Mouse (Mus musculus) limb, embryonic 11.5 days (tissue): Measurements from ENCODE around the gene March7. TPM values are rescaled to one million over a fixed set of nuclear protein-coding genes. Genes with fewer than 3 reads are reported as not detected.

Experiments
- ATAC-seq: fragments of 200-750 bp; cut with Nextera tagmentation; 2 replicates; pipeline ENCODE4 v1.8.0; 2017; ENCODE audit warnings: low read depth; ENCODE audit not compliant: insufficient number of reproducible peaks, low FRiP score, low TSS enrichment
- DNase-seq: peaks from one replicate; pipeline ENCODE4 v3.0.0-alpha.2; 2015; ENCODE audit warnings: low spot score
- H3K27ac ChIP-seq: fragments of 300-500 bp; sonication (generic); replicated peaks from 2 replicates; pipeline ENCODE4 v1.5.1; 2014; ENCODE audit warnings: low read depth, mild to moderate bottlenecking, low read length
- H3K27me3 ChIP-seq: fragments of 300-500 bp; sonication (generic); 2 replicates; pipeline ENCODE4 v1.6.1; 2014; ENCODE audit warnings: mild to moderate bottlenecking, low read length, mixed read lengths; ENCODE audit not compliant: control insufficient read depth, insufficient read depth
- H3K36me3 ChIP-seq: fragments of 300-500 bp; sonication (generic); 2 replicates; pipeline ENCODE4 v1.6.1; 2014; ENCODE audit warnings: mild to moderate bottlenecking, low read length, moderate library complexity, mixed read lengths; ENCODE audit not compliant: control insufficient read depth, insufficient read depth
- H3K4me1 ChIP-seq: fragments of 300-500 bp; sonication (generic); 2 replicates; pipeline ENCODE4 v1.6.1; 2014; ENCODE audit warnings: low read length, mixed read lengths; ENCODE audit not compliant: control insufficient read depth, insufficient read depth
- H3K4me2 ChIP-seq: fragments of 300-500 bp; sonication (generic); 2 replicates; pipeline ENCODE4 v1.6.1; 2014; ENCODE audit warnings: low read depth, mild to moderate bottlenecking, moderate library complexity; ENCODE audit not compliant: severe bottlenecking
- H3K4me3 ChIP-seq: fragments of 300-500 bp; sonication (generic); 2 replicates; pipeline ENCODE4 v1.5.1; 2014; ENCODE audit warnings: low read depth, low read length
- H3K9ac ChIP-seq: fragments of 300-500 bp; sonication (generic); 2 replicates; pipeline ENCODE4 v1.6.1; 2014; ENCODE audit warnings: mild to moderate bottlenecking, low read length
- H3K9me3 ChIP-seq: fragments of 300-500 bp; sonication (generic); 2 replicates; pipeline ENCODE4 v1.6.1; 2016; ENCODE audit warnings: low read length; ENCODE audit not compliant: control insufficient read depth
- WGBS: fragments of 180-500 bp; shearing (Covaris S2); extraction: QIAGEN DNeasy Blood & Tissue Kit; methylation state at CpG from one replicate; pipeline ENCODE4 v1.1.7; 2014; 5-methylcytosine and 5-hydroxymethylcytosine counted together
- polyA plus RNA-seq: library from polyadenylated mRNA; unstranded; fragments of >200 nt; fragmentation: Nextera tagmentation; extraction: Ambion mirVana; gene quantifications from 2 replicates; pipeline ENCODE4 v1.2.1, GENCODE M21; 2014

March7 gene
- polyA plus RNA-seq, 1 experiment from 2014 or later, result 80.5 TPM

GRCm38 (mm10) chr2:60221954-60222353 lies 12.3 kb downstream of the March7 start:
- no peak overlapping the region for H3K27ac ChIP-seq
- no peaks in the 10 kb centered on the region for H3K36me3 ChIP-seq
- H3K9me3 ChIP-seq, result no peaks in the 10 kb centered on the region
- H3K4me3 ChIP-seq, result no peak overlapping the region
- H3K9ac ChIP-seq, result no peak overlapping the region
- ATAC-seq (no peak), DNase-seq (no peak)
- no peak overlapping the region for H3K4me2 ChIP-seq
- no peaks in the 10 kb centered on the region for H3K27me3 ChIP-seq
- 95% methylated on average over 2 of the region's 2 CpGs for WGBS
- H3K4me1 ChIP-seq, result no peaks in the 10 kb centered on the region

- no peak overlapping the region for H3K4me3 ChIP-seq
- no peak overlapping the region for H3K27ac ChIP-seq
- no peaks in the 10 kb centered on the region for H3K4me1 ChIP-seq
- ATAC-seq, result no peak
- H3K9ac ChIP-seq, result no peak overlapping the region
- no peak overlapping the region for H3K4me2 ChIP-seq
- no peaks in the 10 kb centered on the region for H3K27me3 ChIP-seq
- WGBS, result 81% methylated on average over 1 of the region's 1 CpGs
- H3K9me3 ChIP-seq, result no peaks in the 10 kb centered on the region
- H3K36me3 ChIP-seq, result no peaks in the 10 kb centered on the region
- DNase-seq, result no peak
Measured at GRCm38 (mm10) chr2:60223489-60223888, 13.8 kb downstream of the March7 start.

GRCm38 (mm10) chr2:60228470-60228869 lies 18.8 kb downstream of the March7 start:
- Histone ChIP-seq H3K36me3 (peaks cover 6% of the 10 kb centered on the region; the same call in 1 of the 2 replicates), H3K4me1 (no peaks in the 10 kb centered on the region), H3K27me3 (no peaks in the 10 kb centered on the region), H3K4me3 (no peak overlapping the region), H3K27ac (no peak overlapping the region), H3K4me2 (no peak overlapping the region; the same call in 1 of the 2 replicates), H3K9ac (no peak overlapping the region), H3K9me3 (no peaks in the 10 kb centered on the region)
- ATAC-seq (no peak), DNase-seq (no peak)
- WGBS, result 92% methylated on average over 1 of the region's 1 CpGs

DNA sequence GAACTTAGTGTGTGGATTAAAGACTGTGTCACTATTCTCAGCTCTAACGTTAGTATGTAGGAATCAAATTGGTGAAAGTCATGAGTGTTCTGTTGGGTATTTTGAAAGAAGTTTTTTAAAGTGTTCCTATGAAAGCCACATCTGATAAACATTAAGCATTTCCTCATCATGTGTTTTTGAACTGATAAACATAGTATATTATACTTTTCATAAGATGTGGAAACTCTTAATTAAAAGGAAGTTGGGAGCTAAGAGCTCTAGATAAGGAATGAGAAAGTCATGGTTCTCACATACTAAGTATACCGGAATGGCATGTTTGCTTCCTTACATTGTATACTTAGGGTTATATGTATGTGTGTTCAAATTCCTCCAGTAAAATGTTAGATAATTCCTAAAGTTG lies 20.7 kb downstream of the March7 start:
- WGBS, result 93% methylated on average over 2 of the region's 2 CpGs
- no peak for DNase-seq

DNA sequence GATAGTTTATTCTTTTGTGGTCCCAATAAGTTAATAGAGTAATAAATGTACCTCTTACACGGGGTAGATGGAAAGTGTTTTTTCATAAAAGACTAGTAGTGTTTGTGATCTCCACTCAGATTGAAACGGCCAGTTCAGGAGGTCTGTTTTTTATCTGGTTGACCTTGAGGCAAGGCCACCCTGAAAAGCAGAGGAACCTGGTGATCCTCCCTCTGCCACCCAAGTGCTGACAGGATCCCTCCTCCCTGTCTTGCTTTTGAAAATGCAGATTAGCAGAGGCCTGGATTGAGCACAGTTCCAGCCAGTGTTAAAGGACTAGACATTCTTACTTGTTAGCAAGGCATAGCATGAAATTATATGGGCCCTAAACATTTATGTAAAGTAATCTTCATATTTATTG lies 23.5 kb downstream of the March7 start:
- H3K4me1 ChIP-seq, result no peaks in the 10 kb centered on the region
- no peak overlapping the region for H3K4me3 ChIP-seq
- H3K9ac ChIP-seq, result no peak overlapping the region
- no peak for ATAC-seq
- H3K36me3 ChIP-seq, result peaks cover 12% of the 10 kb centered on the region; the same call in 1 of the 2 replicates
- H3K27ac ChIP-seq, result no peak overlapping the region
- WGBS, result 71% methylated on average over 2 of the region's 2 CpGs
- no peaks in the 10 kb centered on the region for H3K9me3 ChIP-seq
- H3K4me2 ChIP-seq, result no peak overlapping the region
- H3K27me3 ChIP-seq, result no peaks in the 10 kb centered on the region
- DNase-seq, result no peak

More for the DNA sequence above, 20.7 kb downstream of the March7 start:
- H3K4me1 ChIP-seq, result no peaks in the 10 kb centered on the region
- H3K27ac ChIP-seq, result no peak overlapping the region
- H3K9ac ChIP-seq, result no peak overlapping the region
- H3K4me3 ChIP-seq, result no peak overlapping the region
- no peak overlapping the region for H3K4me2 ChIP-seq
- H3K9me3 ChIP-seq, result no peaks in the 10 kb centered on the region
- ATAC-seq, result no peak
- no peaks in the 10 kb centered on the region for H3K27me3 ChIP-seq
- H3K36me3 ChIP-seq, result peaks cover 10% of the 10 kb centered on the region; the same call in 1 of the 2 replicates

- no peak for DNase-seq
- Histone ChIP-seq H3K36me3 (peaks cover 14% of the 10 kb centered on the region; the same call in 1 of the 2 replicates), H3K4me1 (no peaks in the 10 kb centered on the region), H3K4me3 (no peak overlapping the region), H3K27ac (no peak overlapping the region), H3K9me3 (no peaks in the 10 kb centered on the region), H3K27me3 (no peaks in the 10 kb centered on the region), H3K9ac (no peak overlapping the region), H3K4me2 (no peak overlapping the region)
- ATAC-seq, result no peak
- 93% methylated on average over 7 of the region's 7 CpGs for WGBS
Measured at GRCm38 (mm10) chr2:60234506-60234905, 24.8 kb downstream of the March7 start.

- ATAC-seq (no peak), DNase-seq (no peak)
- no peak overlapping the region for H3K4me2 ChIP-seq
- no peaks in the 10 kb centered on the region for H3K4me1 ChIP-seq
- no peaks in the 10 kb centered on the region for H3K27me3 ChIP-seq
- H3K4me3 ChIP-seq, result no peak overlapping the region
- no peak overlapping the region for H3K9ac ChIP-seq
- 85% methylated on average over 4 of the region's 4 CpGs for WGBS
- no peaks in the 10 kb centered on the region for H3K9me3 ChIP-seq
- H3K27ac ChIP-seq, result no peak overlapping the region
- peaks cover 6% of the 10 kb centered on the region; the same call in 1 of the 2 replicates for H3K36me3 ChIP-seq
Measured at GRCm38 (mm10) chr2:60252782-60253181, 43.1 kb downstream of the March7 start.

- Histone ChIP-seq H3K4me3 (no peak overlapping the region), H3K9me3 (no peaks in the 10 kb centered on the region), H3K27ac (no peak overlapping the region), H3K27me3 (no peaks in the 10 kb centered on the region), H3K9ac (no peak overlapping the region), H3K4me2 (no peak overlapping the region), H3K36me3 (peaks cover 6% of the 10 kb centered on the region; the same call in 1 of the 2 replicates), H3K4me1 (no peaks in the 10 kb centered on the region)
- ATAC-seq (no peak), DNase-seq (no peak)
Measured at GRCm38 (mm10) chr2:60253506-60253905, 43.8 kb downstream of the March7 start.

DNA sequence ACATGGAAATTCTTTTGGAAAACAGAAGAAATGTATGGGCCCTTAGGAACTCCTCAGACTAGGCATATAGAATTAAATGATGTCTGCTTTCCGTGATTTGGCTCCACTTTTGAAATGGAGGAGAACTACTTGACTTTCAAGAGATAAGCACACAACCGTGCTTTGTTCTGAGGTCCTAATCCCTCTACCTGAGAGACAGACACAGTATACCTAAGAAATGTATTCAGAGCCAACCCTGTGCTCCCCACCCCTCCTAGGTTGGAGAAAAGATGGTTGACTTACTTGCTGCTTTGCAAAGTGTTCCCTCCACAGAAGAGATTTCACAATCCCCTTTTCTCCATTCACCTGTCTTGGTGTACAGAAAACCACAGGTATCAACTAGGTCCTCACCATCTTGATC lies 47.1 kb downstream of the March7 start:
- no peak for DNase-seq
- H3K4me3 ChIP-seq, result no peak overlapping the region
- H3K27me3 ChIP-seq, result no peaks in the 10 kb centered on the region
- no peak overlapping the region for H3K27ac ChIP-seq
- H3K4me1 ChIP-seq, result no peaks in the 10 kb centered on the region
- peaks cover 4% of the 10 kb centered on the region; the same call in 1 of the 2 replicates for H3K36me3 ChIP-seq
- H3K4me2 ChIP-seq, result no peak overlapping the region
- no peak overlapping the region for H3K9ac ChIP-seq
- no peaks in the 10 kb centered on the region for H3K9me3 ChIP-seq
- ATAC-seq, result no peak
- 92% methylated on average over 2 of the region's 2 CpGs for WGBS
